Mouse (Mus musculus) heart, postnatal 4 days (tissue): Measurements from ENCODE around the gene Arhgap33. TPM values are rescaled to one million over a fixed set of nuclear protein-coding genes. Genes with fewer than 3 reads are reported as not detected.
"Not testable (repeated sequence)": the region's sequence is repeated elsewhere in the genome, so short reads cannot be mapped to it uniquely, and the experiment has no call there.

Experiments
- DNase-seq: peaks from one replicate; pipeline ENCODE4 v3.0.0; 2021
- total RNA-seq, 2 experiments: library from RNA; stranded (reverse); gene quantifications; 2 replicates each; pipeline ENCODE4 v1.2.3; 2021

Arhgap33 gene
- total RNA-seq, 2 experiments from 2014 or later: 7.3 to 12.8 TPM

GRCm38 (mm10) chr7:30552102-30553020, 17.5 kb upstream of the Arhgap33 start, which contains the start of the genes Hspb6 and Proser3:
TSS of gene Hspb6 (plus strand) at chr7:30552178.
TSS of gene Proser3 (minus strand) at chr7:30552299.
- DNase-seq: peak; percentile 97

- no peak for DNase-seq
These were observed 16.7 kb upstream of the Arhgap33 start for GRCm38 (mm10) chr7:30551445-30552101.

DNA sequence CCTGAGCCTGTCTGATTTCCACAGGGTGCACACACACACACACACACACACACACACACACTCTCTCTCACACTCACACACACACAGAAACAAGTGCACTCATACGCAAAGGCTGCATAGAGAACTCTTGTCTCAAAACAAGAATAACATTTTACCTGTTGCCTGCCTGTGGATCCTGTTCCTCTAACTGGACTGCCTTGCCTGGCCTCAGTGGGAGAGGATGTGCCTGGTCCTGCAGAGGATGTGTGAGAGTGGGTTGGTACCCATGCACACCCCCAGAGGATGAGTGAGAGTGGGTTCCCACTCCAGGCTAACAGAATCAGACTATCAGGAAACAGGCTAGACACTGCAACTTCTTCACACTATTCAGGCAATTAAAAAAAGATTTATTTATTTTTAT, 15.7 kb upstream of the Arhgap33 start:
- no peak for DNase-seq

- DNase-seq: no peak
These were observed 15.0 kb upstream of the Arhgap33 start for GRCm38 (mm10) chr7:30549880-30550279.

DNA sequence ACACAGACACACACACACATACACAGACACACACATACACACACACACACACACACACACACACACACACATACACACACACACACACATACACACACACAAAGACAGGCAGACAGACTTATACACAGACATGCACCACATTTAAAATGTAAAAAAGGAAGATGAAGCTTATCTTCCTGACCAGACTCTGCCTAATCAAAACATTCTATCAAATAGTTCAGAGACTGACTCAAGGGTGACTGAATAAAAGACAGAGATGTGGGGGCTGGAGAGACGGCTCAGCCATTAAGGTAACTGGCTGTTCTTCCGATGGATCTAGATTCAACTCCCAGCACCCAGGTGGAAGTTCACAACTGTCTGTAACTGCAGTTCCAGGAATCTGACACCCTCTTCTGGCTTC, 9.5 kb upstream of the Arhgap33 start:
- no peak for DNase-seq

- DNase-seq: no peak
These were observed 5.7 kb upstream of the Arhgap33 start for GRCm38 (mm10) chr7:30540572-30540971.

- DNase-seq: no peak
These were observed 773 bp downstream of the Arhgap33 start for GRCm38 (mm10) chr7:30533941-30534632.

DNA sequence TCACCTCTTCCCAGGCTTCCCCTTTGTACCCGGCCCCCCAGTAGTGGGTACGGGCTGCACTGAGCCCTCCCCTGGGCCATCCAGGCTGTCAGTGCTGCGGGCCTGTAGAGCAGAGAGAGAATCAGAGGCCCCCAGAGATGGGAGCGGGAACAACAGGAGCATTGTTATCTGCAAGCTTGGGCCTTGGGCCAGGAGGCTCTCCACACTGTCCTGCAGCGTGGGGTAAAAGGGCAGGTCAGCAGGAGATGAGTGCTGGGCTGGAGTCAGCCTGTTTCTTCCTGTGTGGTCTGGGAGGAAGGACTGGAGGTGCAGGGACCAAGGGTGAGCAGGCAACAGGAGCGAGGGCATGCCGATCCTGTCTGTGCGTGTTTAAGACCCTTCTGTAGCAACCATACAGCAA, 1.9 kb downstream of the Arhgap33 start:
- peak; percentile 70 for DNase-seq

GRCm38 (mm10) chr7:30531291-30531815, 3.5 kb downstream of the Arhgap33 start:
- no peak for DNase-seq

DNA sequence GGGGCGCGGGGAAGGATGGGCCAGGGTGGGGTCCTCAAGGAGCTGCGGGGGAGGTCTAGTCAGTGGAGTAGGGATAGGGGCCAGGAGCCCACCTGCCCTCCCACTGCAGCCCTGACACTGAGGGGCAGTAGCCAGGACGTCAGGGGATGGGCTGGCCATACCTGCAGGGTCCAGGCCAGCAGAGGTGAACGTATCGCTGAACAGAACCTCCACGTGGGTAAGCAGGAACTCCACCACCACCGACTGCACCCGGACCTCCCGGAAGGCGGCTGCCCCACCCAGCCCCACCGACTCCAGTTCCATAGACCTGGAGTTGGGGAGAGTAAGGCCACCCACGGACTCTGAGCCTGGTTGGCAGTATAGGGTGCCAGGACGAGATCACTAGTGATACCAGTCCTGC, 7.9 kb downstream of the Arhgap33 start:
- no peak for DNase-seq

GRCm38 (mm10) chr7:30526399-30526798, 8.5 kb downstream of the Arhgap33 start:
- no peak for DNase-seq

- DNase-seq: no peak
These were observed 8.9 kb downstream of the Arhgap33 start for GRCm38 (mm10) chr7:30525954-30526353.

DNA sequence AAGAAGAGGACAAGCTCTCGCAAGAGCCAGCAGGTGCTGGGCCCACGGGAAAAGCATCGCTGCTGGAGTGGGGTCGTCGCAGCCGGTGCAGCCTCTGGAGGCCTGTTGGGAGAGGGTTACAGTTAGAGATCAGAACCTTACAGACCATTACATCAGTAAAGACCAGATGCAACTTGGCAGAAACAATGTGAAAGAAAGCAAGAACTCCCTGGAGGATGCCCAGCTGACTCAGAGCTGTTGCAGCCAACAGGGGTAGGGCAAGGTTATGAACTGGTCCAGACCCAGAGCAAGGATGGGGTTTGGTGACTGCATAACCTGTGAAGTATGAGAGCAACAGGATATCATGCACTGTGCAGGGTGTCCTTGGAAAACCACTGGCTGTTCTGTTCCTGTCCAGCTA, 10.4 kb downstream of the Arhgap33 start:
- no peak for DNase-seq

GRCm38 (mm10) chr7:30522871-30523270, 12.0 kb downstream of the Arhgap33 start:
- no peak for DNase-seq

GRCm38 (mm10) chr7:30520856-30521255, 14.0 kb downstream of the Arhgap33 start:
- no peak for DNase-seq

DNA sequence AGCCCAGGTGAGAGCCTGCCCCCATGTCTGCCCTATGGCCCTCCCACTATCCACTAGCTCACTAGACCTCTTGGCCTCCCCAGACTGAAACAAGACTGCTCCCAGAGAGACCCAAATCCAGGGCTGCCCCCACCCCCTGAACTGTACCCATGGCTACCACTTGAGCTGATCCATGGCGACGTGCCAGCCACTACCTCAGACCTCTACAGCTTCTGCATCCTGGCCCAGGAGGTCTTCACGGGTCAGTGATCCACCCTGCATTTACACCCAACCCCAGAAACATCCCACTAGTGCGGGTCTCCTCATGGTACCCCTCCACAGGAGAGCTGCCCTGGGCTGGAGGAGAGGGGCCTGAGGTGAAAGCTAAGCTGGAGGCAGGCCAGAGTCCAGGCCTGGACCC, 14.5 kb downstream of the Arhgap33 start:
- DNase-seq: no peak

DNA sequence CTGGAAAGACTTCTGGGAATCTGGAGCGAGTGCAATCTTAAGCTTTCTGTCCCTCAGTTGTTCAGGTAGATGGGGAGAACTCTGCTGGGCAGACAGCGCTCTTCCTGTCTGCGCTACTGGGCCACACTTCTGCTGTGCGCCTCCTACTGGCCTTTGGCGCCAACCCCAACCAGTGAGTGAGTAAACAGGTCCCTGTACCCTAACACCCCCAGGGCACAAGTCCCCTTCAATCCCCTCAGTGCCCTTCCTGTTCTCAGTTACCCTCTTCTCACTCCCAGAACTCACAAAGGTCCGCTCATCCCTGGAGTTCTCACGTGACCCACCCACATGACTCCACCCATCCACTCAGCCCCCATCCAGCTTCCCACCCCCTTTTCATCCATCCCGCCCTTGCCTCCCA, 16.5 kb downstream of the Arhgap33 start:
- no peak for DNase-seq

DNA sequence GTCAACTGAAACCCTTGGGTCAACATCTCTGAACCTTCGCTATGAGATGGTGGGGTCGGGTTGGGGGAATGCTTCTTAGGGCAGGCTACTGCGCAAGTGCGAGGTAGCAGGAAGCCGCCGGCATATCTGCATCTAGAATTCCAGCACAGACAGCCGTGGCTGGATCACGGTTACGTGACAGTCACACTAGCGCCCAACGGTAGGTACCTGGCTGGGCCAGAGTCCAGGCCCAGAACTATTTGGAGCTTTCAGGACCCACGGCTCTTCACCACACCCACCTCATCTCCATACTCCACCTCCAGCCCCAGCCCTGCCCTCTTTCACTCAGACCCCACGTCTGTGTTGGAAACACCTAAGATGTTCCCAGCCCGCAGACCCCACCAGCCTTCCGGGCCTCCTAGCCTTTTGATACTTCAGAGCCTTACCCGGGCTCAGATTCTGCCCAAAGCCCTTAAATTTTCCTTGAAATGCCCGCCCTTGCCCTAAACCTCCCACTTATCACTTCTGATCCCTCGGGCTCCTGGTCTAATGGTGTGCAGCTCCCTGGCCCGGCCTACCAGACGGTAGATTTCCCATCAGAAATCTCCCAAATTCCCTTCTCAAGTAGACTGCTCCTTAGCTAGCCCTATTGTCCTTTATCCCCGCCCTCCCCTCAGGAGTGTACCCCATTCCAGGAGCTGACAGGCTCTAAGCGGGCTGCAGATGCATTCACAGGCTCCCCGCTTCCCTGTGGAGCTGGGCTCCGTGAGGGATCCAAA, 19.7 kb downstream of the Arhgap33 start:
- no peak for DNase-seq

- DNase-seq: no peak
These were observed 26.8 kb downstream of the Arhgap33 start for GRCm38 (mm10) chr7:30508061-30508460.

GRCm38 (mm10) chr7:30501159-30501558, 33.7 kb downstream of the Arhgap33 start:
- not testable (repeated sequence) for DNase-seq

DNA sequence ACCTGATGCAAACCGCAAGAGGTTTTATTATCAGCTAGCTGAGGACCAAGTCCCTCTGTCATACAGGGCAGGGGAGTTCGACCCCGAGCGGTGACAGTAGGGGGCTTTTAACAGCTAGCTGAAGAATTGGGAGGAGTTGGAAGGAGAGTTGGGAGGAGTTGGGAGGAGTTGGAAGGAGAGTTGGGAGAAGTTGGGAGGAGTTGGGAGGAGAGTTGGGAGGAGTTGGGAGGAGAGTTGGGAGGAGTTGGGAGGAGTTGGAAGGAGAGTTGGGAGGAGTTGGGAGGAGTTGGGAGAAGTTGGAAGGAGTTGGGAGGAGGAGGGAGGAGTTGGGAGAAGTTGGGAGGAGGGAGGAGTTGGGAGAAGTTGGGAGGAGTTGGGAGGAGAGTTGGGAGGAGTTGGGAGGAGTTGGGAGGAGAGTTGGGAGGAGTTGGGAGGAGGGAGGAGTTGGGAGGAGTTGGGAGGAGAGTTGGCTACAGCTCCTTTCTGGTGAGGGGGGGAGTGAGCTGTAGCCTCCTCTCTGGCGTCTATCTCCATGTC, 39.3 kb downstream of the Arhgap33 start:
- DNase-seq: not testable (repeated sequence)
